Mouse (Mus musculus) heart, postnatal 10 days (tissue): ENCODE data around the gene Ube2ql1. TPM values are rescaled to one million over a fixed set of nuclear protein-coding genes. Genes with fewer than 3 reads are reported as not detected.
A peak's percentile ranks its signal among the peaks of the same experiment; 100 is the strongest.

Source experiments
- DNase-seq, 2 experiments: peaks; one replicate each; pipeline ENCODE4 v3.0.0; 2021
- intact Hi-C: fragments of 180-260 bp; cut with DNase I; formaldehyde crosslinking; loops from one replicate; pipeline ENCODE4 v1.15.1; 2025
- total RNA-seq, 2 experiments: library from RNA; stranded (reverse); gene quantifications; 2 replicates each; pipeline ENCODE4 v1.2.3; 2021

The Ube2ql1 gene
- 1 to 10 TPM in 1 of 2 experiments, under 1 TPM in 1; 0.87 to 1.2 TPM for total RNA-seq

- intact Hi-C loops: loop anchor here (1.0 to 5.0 kb wide), 5 partner anchors 73 to 847 kb away; no protein-coding TSS in a partner anchor
- peak; percentile 85 to 89 for DNase-seq
Measured at GRCm38 (mm10) chr13:69739759-69740135, at the start of gene Ube2ql1. TSS of gene Ube2ql1 (minus strand) at chr13:69739889.

GRCm38 (mm10) chr13:69788704-69789103 lies 49.0 kb upstream of the Ube2ql1 start:
- DNase-seq: no peak
- intact Hi-C loops: no loop called here

- DNase-seq: no peak
- intact Hi-C loops: no loop called here
Measured at GRCm38 (mm10) chr13:69778221-69778620, 38.5 kb upstream of the Ube2ql1 start.

- intact Hi-C loops: no loop called here
- DNase-seq: no peak
Measured at GRCm38 (mm10) chr13:69772358-69772757, 32.7 kb upstream of the Ube2ql1 start.

- intact Hi-C loops: no loop called here
Measured at GRCm38 (mm10) chr13:69770538-69771456, 31.1 kb upstream of the Ube2ql1 start.

GRCm38 (mm10) chr13:69768152-69768551 lies 28.5 kb upstream of the Ube2ql1 start:
- intact Hi-C loops: no loop called here
- no peak for DNase-seq

More at GRCm38 (mm10) chr13:69770538-69771456, 31.1 kb upstream of the Ube2ql1 start:
- no peak for DNase-seq

- intact Hi-C loops: no loop called here
- no peak for DNase-seq
Measured at GRCm38 (mm10) chr13:69764646-69765045, 25.0 kb upstream of the Ube2ql1 start.

GRCm38 (mm10) chr13:69761393-69761792 lies 21.7 kb upstream of the Ube2ql1 start:
- intact Hi-C loops: no loop called here
- DNase-seq: peak; percentile 76 to 83

GRCm38 (mm10) chr13:69758979-69759378 lies 19.3 kb upstream of the Ube2ql1 start:
- no peak for DNase-seq
- intact Hi-C loops: no loop called here

GRCm38 (mm10) chr13:69752875-69753274 lies 13.2 kb upstream of the Ube2ql1 start:
- intact Hi-C loops: no loop called here

GRCm38 (mm10) chr13:69751510-69751909 lies 11.8 kb upstream of the Ube2ql1 start:
- intact Hi-C loops: no loop called here
- DNase-seq: no peak

More at GRCm38 (mm10) chr13:69752875-69753274, 13.2 kb upstream of the Ube2ql1 start:
- no peak for DNase-seq

GRCm38 (mm10) chr13:69748756-69749155 lies 9.1 kb upstream of the Ube2ql1 start:
- intact Hi-C loops: no loop called here
- no peak for DNase-seq

GRCm38 (mm10) chr13:69740331-69741285 lies 919 bp upstream of the Ube2ql1 start:
- intact Hi-C loops: loop anchor here (1.0 to 5.0 kb wide), 4 partner anchors 72 to 846 kb away; no protein-coding TSS in a partner anchor

GRCm38 (mm10) chr13:69739091-69739758 lies 464 bp downstream of the Ube2ql1 start:
- intact Hi-C loops: loop anchor here (5.0 kb wide), 1 partner anchor 358 kb away; no protein-coding TSS in a partner anchor
- peak; percentile 43 to 48 for DNase-seq

More at GRCm38 (mm10) chr13:69740331-69741285, 919 bp upstream of the Ube2ql1 start:
- DNase-seq: peak; percentile 54 to 64

GRCm38 (mm10) chr13:69738461-69738971 lies 1.2 kb downstream of the Ube2ql1 start:
- DNase-seq: peak; percentile 23 to 24

GRCm38 (mm10) chr13:69737444-69738185 lies 2.1 kb downstream of the Ube2ql1 start:
- no peak for DNase-seq
- intact Hi-C loops: loop anchor here (5.0 kb wide), 1 partner anchor 360 kb away; no protein-coding TSS in a partner anchor

More at GRCm38 (mm10) chr13:69738461-69738971, 1.2 kb downstream of the Ube2ql1 start:
- intact Hi-C loops: loop anchor here (5.0 kb wide), 1 partner anchor 359 kb away; no protein-coding TSS in a partner anchor

- intact Hi-C loops: no loop called here
- DNase-seq: peak; percentile 25 to 41
Measured at GRCm38 (mm10) chr13:69732636-69733035, 7.1 kb downstream of the Ube2ql1 start.

GRCm38 (mm10) chr13:69725376-69725775 lies 14.3 kb downstream of the Ube2ql1 start:
- no peak for DNase-seq
- intact Hi-C loops: no loop called here

- no peak for DNase-seq
- intact Hi-C loops: no loop called here
Measured at GRCm38 (mm10) chr13:69721141-69721540, 18.5 kb downstream of the Ube2ql1 start.
